Mouse (Mus musculus) G1E (cell line): ENCODE data around the gene Ppp3r1.

ENCODE experiments used
- CTCF ChIP-seq: IDR thresholded peaks from 2 replicates; pipeline ENCODE4 v1.5.1; 2012; ENCODE audit warnings: low read depth, low read length, inconsistent platforms, mixed read lengths
- GATA1 ChIP-seq: IDR thresholded peaks from 2 replicates; pipeline ENCODE4 v1.6.1; 2012; ENCODE audit warnings: borderline replicate concordance, low read length, inconsistent platforms, mixed read lengths
- GATA2 ChIP-seq: IDR thresholded peaks from 2 replicates; pipeline ENCODE4 v1.6.1; 2012; ENCODE audit warnings: low read depth, low read length, inconsistent platforms, borderline replicate concordance
- POLR2AphosphoS5 ChIP-seq: IDR thresholded peaks from 2 replicates; pipeline ENCODE4 v1.6.1; 2012; ENCODE audit warnings: low read depth, low read length, inconsistent platforms; ENCODE audit not compliant: insufficient replicate concordance
- TAL1 ChIP-seq: conservative IDR thresholded peaks from 2 replicates; pipeline ENCODE4 v1.6.1; 2012; ENCODE audit warnings: low read depth, low read length, inconsistent platforms, mixed read lengths

- TF ChIP-seq CTCF (no peak), GATA1 (no peak), GATA2 (no peak), TAL1 (peak; percentile 71), POLR2AphosphoS5 (no peak)
These were observed 53.9 kb downstream of the Ppp3r1 start for GRCm38 (mm10) chr11:17212903-17213509.
